Mouse (Mus musculus): ENCODE data around the gene Stxbp1. TPM values are rescaled to one million over a fixed set of nuclear protein-coding genes. Genes with fewer than 3 reads are reported as not detected.

The Stxbp1 gene
- 12.6 and 46.0 TPM in 2 replicates for total RNA-seq (2014; rRNA removed; ENCODE audit: low replicate concordance)
- polyA plus RNA-seq (2015; fragmentation: Nextera tagmentation; extraction: Ambion mirVana): 20.9 and 23.5 TPM in 2 replicates

GRCm38 (mm10) chr2:32846805-32847467, at the start of gene Stxbp1:
Gene Stxbp1 (minus strand): TSS chr2:32847245.
- Histone ChIP-seq H3K27ac (ENCODE audit: low read depth) (peak within 1 kb of the TSS; percentile 84), H3K4me3 (ENCODE audit: low read depth, low read length) (peak within 1 kb of the TSS; percentile 83), H3K9me3 (replicated peaks; ENCODE audit: control insufficient read depth, low read length) (no peaks in the 10 kb centered on the region), H3K27me3 (ENCODE audit: control insufficient read depth, insufficient read depth, low read length) (peaks cover 5% of the 10 kb centered on the region; the same call in 1 of the 2 replicates), H3K36me3 (replicated peaks; ENCODE audit: control insufficient read depth, insufficient read depth, low read length) (no peaks in the 10 kb centered on the region), H3K9ac (replicated peaks; ENCODE audit: low read depth, low read length) (peak within 1 kb of the TSS; percentile 75), H3K4me1 (ENCODE audit: control insufficient read depth, insufficient read depth) (peaks cover 10% of the 10 kb centered on the region), H3K4me2 (ENCODE audit: low read depth, low read length) (peak within 1 kb of the TSS; percentile 79)
- WGBS: under 1% methylated on average over 40 of the region's 78 CpGs
- peak; percentile 89 for DNase-seq (ENCODE audit: low spot score)
- peak; percentile 93 for ATAC-seq (ENCODE audit: insufficient read depth, low read depth)
- no peak for TF ChIP-seq EP300 (IDR thresholded peaks at IDR 0.05; ENCODE audit: low read depth)
- TF ChIP-seq CTCF (IDR thresholded peaks at IDR 0.05; ENCODE audit: low read depth): 0 out of 2 replicates have a peak, but pooled peaks have one; percentile 0

DNA sequence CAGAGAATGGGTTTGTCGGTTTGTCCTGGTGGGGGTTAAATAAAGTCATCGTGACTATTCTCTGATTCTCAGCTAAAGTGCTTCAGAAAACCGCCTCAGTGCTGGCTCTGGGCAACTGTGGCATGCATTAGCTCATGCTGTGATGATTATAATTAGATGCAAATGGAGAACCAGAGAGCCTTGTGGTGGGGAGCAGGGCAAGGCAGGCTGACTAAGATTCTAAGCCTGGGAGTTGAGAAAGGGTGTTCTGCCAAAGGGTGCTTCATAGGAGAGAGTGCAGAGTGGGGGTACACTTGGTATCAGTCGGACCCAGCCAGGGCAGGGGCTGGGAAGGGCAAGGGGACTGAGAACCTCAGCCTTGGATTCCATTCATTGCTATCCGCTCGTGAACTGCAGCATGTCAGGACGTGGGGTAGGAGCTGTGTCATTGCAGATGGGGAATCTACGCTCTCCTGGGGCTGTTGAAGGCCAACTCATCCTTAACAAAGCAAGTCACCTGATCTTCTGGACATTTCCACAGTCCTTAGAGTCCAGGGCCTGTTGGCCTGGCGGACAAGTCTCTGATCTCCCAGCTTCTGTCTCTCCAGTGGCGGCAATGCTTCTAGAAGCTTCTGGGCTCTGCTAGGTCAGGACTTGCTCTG, 49.6 kb upstream of the Stxbp1 start:
- Histone ChIP-seq H3K4me3 (ENCODE audit: low read depth, low read length) (no peak overlapping the region), H3K4me2 (ENCODE audit: low read depth, low read length) (no peak overlapping the region), H3K9me3 (replicated peaks; ENCODE audit: control insufficient read depth, low read length) (no peaks in the 10 kb centered on the region), H3K4me1 (ENCODE audit: control insufficient read depth, insufficient read depth) (peaks cover 28% of the 10 kb centered on the region), H3K27me3 (ENCODE audit: control insufficient read depth, insufficient read depth, low read length) (no peaks in the 10 kb centered on the region), H3K27ac (ENCODE audit: low read depth) (peak overlapping the region; percentile 45; the same call in 1 of the 2 replicates), H3K36me3 (replicated peaks; ENCODE audit: control insufficient read depth, insufficient read depth, low read length) (no peaks in the 10 kb centered on the region), H3K9ac (replicated peaks; ENCODE audit: low read depth, low read length) (no peak overlapping the region)
- DNase-seq (ENCODE audit: low spot score) (no peak), ATAC-seq (ENCODE audit: insufficient read depth, low read depth) (no peak)
- WGBS: 43% methylated on average over 10 of the region's 10 CpGs
- TF ChIP-seq EP300 (IDR thresholded peaks at IDR 0.05; ENCODE audit: low read depth) (no peak), CTCF (IDR thresholded peaks at IDR 0.05; ENCODE audit: low read depth) (no peak)

GRCm38 (mm10) chr2:32895606-32896106, 48.6 kb upstream of the Stxbp1 start:
- H3K9ac ChIP-seq (replicated peaks; ENCODE audit: low read depth, low read length): no peak overlapping the region
- WGBS: 59% methylated on average over 8 of the region's 8 CpGs
- no peak for ATAC-seq (ENCODE audit: insufficient read depth, low read depth)

GRCm38 (mm10) chr2:32894097-32894496, 47.1 kb upstream of the Stxbp1 start:
- Histone ChIP-seq H3K27ac (ENCODE audit: low read depth) (no peak overlapping the region), H3K4me3 (ENCODE audit: low read depth, low read length) (no peak overlapping the region), H3K4me2 (ENCODE audit: low read depth, low read length) (no peak overlapping the region), H3K4me1 (ENCODE audit: control insufficient read depth, insufficient read depth) (peaks cover 37% of the 10 kb centered on the region), H3K9me3 (replicated peaks; ENCODE audit: control insufficient read depth, low read length) (no peaks in the 10 kb centered on the region), H3K36me3 (replicated peaks; ENCODE audit: control insufficient read depth, insufficient read depth, low read length) (no peaks in the 10 kb centered on the region), H3K27me3 (ENCODE audit: control insufficient read depth, insufficient read depth, low read length) (no peaks in the 10 kb centered on the region), H3K9ac (replicated peaks; ENCODE audit: low read depth, low read length) (no peak overlapping the region)
- ATAC-seq (ENCODE audit: insufficient read depth, low read depth) (no peak), DNase-seq (ENCODE audit: low spot score) (no peak)
- WGBS: 71% methylated on average over 2 of the region's 2 CpGs
- TF ChIP-seq CTCF (IDR thresholded peaks at IDR 0.05; ENCODE audit: low read depth): no peak
- no peak for TF ChIP-seq EP300 (IDR thresholded peaks at IDR 0.05; ENCODE audit: low read depth)

More at GRCm38 (mm10) chr2:32895606-32896106, 48.6 kb upstream of the Stxbp1 start:
- peaks cover 28% of the 10 kb centered on the region for H3K4me1 ChIP-seq (ENCODE audit: control insufficient read depth, insufficient read depth)
- no peak overlapping the region for H3K4me2 ChIP-seq (ENCODE audit: low read depth, low read length)
- H3K36me3 ChIP-seq (replicated peaks; ENCODE audit: control insufficient read depth, insufficient read depth, low read length): no peaks in the 10 kb centered on the region
- no peak overlapping the region for H3K4me3 ChIP-seq (ENCODE audit: low read depth, low read length)
- DNase-seq (ENCODE audit: low spot score): no peak
- no peaks in the 10 kb centered on the region for H3K27me3 ChIP-seq (ENCODE audit: control insufficient read depth, insufficient read depth, low read length)
- H3K27ac ChIP-seq (ENCODE audit: low read depth): no peak overlapping the region
- no peaks in the 10 kb centered on the region for H3K9me3 ChIP-seq (replicated peaks; ENCODE audit: control insufficient read depth, low read length)
- TF ChIP-seq EP300 (IDR thresholded peaks at IDR 0.05; ENCODE audit: low read depth) (no peak), CTCF (IDR thresholded peaks at IDR 0.05; ENCODE audit: low read depth) (no peak)

- Histone ChIP-seq H3K27me3 (ENCODE audit: control insufficient read depth, insufficient read depth, low read length) (no peaks in the 10 kb centered on the region), H3K9ac (replicated peaks; ENCODE audit: low read depth, low read length) (no peak overlapping the region), H3K4me3 (ENCODE audit: low read depth, low read length) (no peak overlapping the region), H3K4me2 (ENCODE audit: low read depth, low read length) (no peak overlapping the region), H3K9me3 (replicated peaks; ENCODE audit: control insufficient read depth, low read length) (no peaks in the 10 kb centered on the region), H3K4me1 (ENCODE audit: control insufficient read depth, insufficient read depth) (peaks cover 41% of the 10 kb centered on the region), H3K36me3 (replicated peaks; ENCODE audit: control insufficient read depth, insufficient read depth, low read length) (no peaks in the 10 kb centered on the region), H3K27ac (ENCODE audit: low read depth) (no peak overlapping the region)
- TF ChIP-seq EP300 (IDR thresholded peaks at IDR 0.05; ENCODE audit: low read depth) (no peak), CTCF (IDR thresholded peaks at IDR 0.05; ENCODE audit: low read depth) (no peak)
- no peak for DNase-seq (ENCODE audit: low spot score)
- no peak for ATAC-seq (ENCODE audit: insufficient read depth, low read depth)
- WGBS: 66% methylated on average over 14 of the region's 14 CpGs
Measured at GRCm38 (mm10) chr2:32892490-32892889, 45.4 kb upstream of the Stxbp1 start.

Data from heart, postnatal 0 days (tissue).